Mouse (Mus musculus) neural tube, embryonic 13.5 days (tissue): Measurements from ENCODE around the gene Ptgfr. TPM values are rescaled to one million over a fixed set of nuclear protein-coding genes. Genes with fewer than 3 reads are reported as not detected.

Experiments used
- ATAC-seq: fragments of 200-750 bp; cut with Nextera tagmentation; 2 replicates; pipeline ENCODE4 v1.8.0; 2017; ENCODE audit warnings: low read depth, mild to moderate bottlenecking, moderate TSS enrichment, moderate library complexity
- H3K27ac ChIP-seq: fragments of 300-500 bp; sonication (generic); replicated peaks from 2 replicates; pipeline ENCODE4 v1.5.1; 2015; ENCODE audit warnings: moderate library complexity, mild to moderate bottlenecking, inconsistent platforms
- H3K27me3 ChIP-seq: fragments of 300-500 bp; sonication (generic); 2 replicates; pipeline ENCODE4 v1.6.1; 2015; ENCODE audit warnings: mild to moderate bottlenecking, inconsistent platforms
- H3K36me3 ChIP-seq: fragments of 300-500 bp; sonication (generic); 2 replicates; pipeline ENCODE4 v1.6.1; 2015; ENCODE audit warnings: mild to moderate bottlenecking, inconsistent platforms
- H3K4me1 ChIP-seq: fragments of 300-500 bp; sonication (generic); replicated peaks from 2 replicates; pipeline ENCODE4 v1.6.1; 2015; ENCODE audit warnings: inconsistent platforms
- H3K4me2 ChIP-seq: fragments of 300-500 bp; sonication (generic); 2 replicates; pipeline ENCODE4 v1.6.1; 2015; ENCODE audit warnings: inconsistent platforms, mild to moderate bottlenecking, moderate library complexity
- H3K4me3 ChIP-seq: fragments of 300-500 bp; sonication (generic); 2 replicates; pipeline ENCODE4 v1.5.1; 2015; ENCODE audit warnings: mild to moderate bottlenecking, inconsistent platforms
- H3K9ac ChIP-seq: fragments of 300-500 bp; sonication (generic); 2 replicates; pipeline ENCODE4 v1.6.1; 2015; ENCODE audit warnings: moderate library complexity, mild to moderate bottlenecking, inconsistent platforms
- H3K9me3 ChIP-seq: fragments of 300-500 bp; sonication (generic); 2 replicates; pipeline ENCODE4 v1.6.1; 2016; ENCODE audit warnings: inconsistent platforms
- WGBS: fragments of 180-500 bp; shearing (Covaris S2); methylation state at CpG from one replicate; pipeline ENCODE4 v1.1.7; 2015; 5-methylcytosine and 5-hydroxymethylcytosine counted together
- polyA plus RNA-seq: library from polyadenylated mRNA; unstranded; fragments of >200 nt; fragmentation: Nextera tagmentation; extraction: Ambion mirVana; gene quantifications from 2 replicates; pipeline ENCODE4 v1.2.1, GENCODE M21; 2015

Gene Ptgfr
- 2.1 and 3.3 TPM in 2 replicates for polyA plus RNA-seq

- WGBS = 2% methylated on average over 30 of the region's 30 CpGs
- ATAC-seq = peak; percentile 85
- H3K36me3 ChIP-seq = no peaks in the 10 kb centered on the region
- H3K27me3 ChIP-seq = peaks cover 26% of the 10 kb centered on the region
- H3K27ac ChIP-seq = no peak within 1 kb of the TSS
- peaks cover 13% of the 10 kb centered on the region for H3K4me1 ChIP-seq
- no peaks in the 10 kb centered on the region for H3K9me3 ChIP-seq
- H3K4me3 ChIP-seq = peak within 1 kb of the TSS; percentile 43
- peak within 1 kb of the TSS; percentile 74 for H3K4me2 ChIP-seq
- peak within 1 kb of the TSS; percentile 65 for H3K9ac ChIP-seq
These were observed at the start of gene Ptgfr for GRCm38 (mm10) chr3:151836871-151837680. TSS of gene Ptgfr (minus strand) at chr3:151837630.

GRCm38 (mm10) chr3:151883881-151884280, 46.5 kb upstream of the Ptgfr start:
- WGBS = 80% methylated on average over 5 of the region's 5 CpGs
- Histone ChIP-seq H3K4me3 (no peak overlapping the region), H3K9ac (no peak overlapping the region), H3K9me3 (no peaks in the 10 kb centered on the region), H3K4me1 (no peaks in the 10 kb centered on the region), H3K4me2 (no peak overlapping the region), H3K27me3 (no peaks in the 10 kb centered on the region), H3K27ac (no peak overlapping the region), H3K36me3 (no peaks in the 10 kb centered on the region)
- ATAC-seq = no peak

GRCm38 (mm10) chr3:151879981-151880380, 42.6 kb upstream of the Ptgfr start:
- no peak for ATAC-seq
- WGBS = 81% methylated on average over 2 of the region's 2 CpGs
- no peaks in the 10 kb centered on the region for H3K36me3 ChIP-seq

GRCm38 (mm10) chr3:151868970-151869369, 31.5 kb upstream of the Ptgfr start:
- no peak overlapping the region for H3K4me3 ChIP-seq
- no peak overlapping the region for H3K27ac ChIP-seq
- H3K9me3 ChIP-seq = no peaks in the 10 kb centered on the region
- H3K36me3 ChIP-seq = no peaks in the 10 kb centered on the region
- ATAC-seq = no peak
- H3K4me2 ChIP-seq = no peak overlapping the region
- no peak overlapping the region for H3K9ac ChIP-seq
- H3K4me1 ChIP-seq = no peaks in the 10 kb centered on the region
- H3K27me3 ChIP-seq = no peaks in the 10 kb centered on the region

More at GRCm38 (mm10) chr3:151879981-151880380, 42.6 kb upstream of the Ptgfr start:
- no peaks in the 10 kb centered on the region for H3K4me1 ChIP-seq
- H3K27me3 ChIP-seq = no peaks in the 10 kb centered on the region
- no peak overlapping the region for H3K4me3 ChIP-seq
- no peak overlapping the region for H3K4me2 ChIP-seq
- no peaks in the 10 kb centered on the region for H3K9me3 ChIP-seq
- H3K27ac ChIP-seq = no peak overlapping the region
- H3K9ac ChIP-seq = no peak overlapping the region

GRCm38 (mm10) chr3:151851344-151851743, 13.9 kb upstream of the Ptgfr start:
- H3K36me3 ChIP-seq = no peaks in the 10 kb centered on the region
- no peak overlapping the region for H3K4me3 ChIP-seq
- ATAC-seq = no peak
- no peaks in the 10 kb centered on the region for H3K27me3 ChIP-seq
- no peaks in the 10 kb centered on the region for H3K4me1 ChIP-seq
- no peak overlapping the region for H3K9ac ChIP-seq
- H3K9me3 ChIP-seq = no peaks in the 10 kb centered on the region
- H3K27ac ChIP-seq = no peak overlapping the region
- 95% methylated on average over 1 of the region's 1 CpGs for WGBS
- H3K4me2 ChIP-seq = no peak overlapping the region

GRCm38 (mm10) chr3:151850621-151851020, 13.2 kb upstream of the Ptgfr start:
- no peaks in the 10 kb centered on the region for H3K9me3 ChIP-seq
- H3K4me1 ChIP-seq = no peaks in the 10 kb centered on the region
- H3K27me3 ChIP-seq = no peaks in the 10 kb centered on the region
- no peak for ATAC-seq
- H3K9ac ChIP-seq = no peak overlapping the region
- no peak overlapping the region for H3K4me2 ChIP-seq
- H3K36me3 ChIP-seq = no peaks in the 10 kb centered on the region
- 74% methylated on average over 1 of the region's 1 CpGs for WGBS
- no peak overlapping the region for H3K27ac ChIP-seq
- no peak overlapping the region for H3K4me3 ChIP-seq

- no peak overlapping the region for H3K27ac ChIP-seq
- H3K4me1 ChIP-seq = no peaks in the 10 kb centered on the region
- H3K9ac ChIP-seq = no peak overlapping the region
- no peak for ATAC-seq
- WGBS = 92% methylated on average over 7 of the region's 7 CpGs
- no peaks in the 10 kb centered on the region for H3K27me3 ChIP-seq
- H3K4me2 ChIP-seq = no peak overlapping the region
- no peak overlapping the region for H3K4me3 ChIP-seq
- H3K9me3 ChIP-seq = no peaks in the 10 kb centered on the region
- no peaks in the 10 kb centered on the region for H3K36me3 ChIP-seq
These were observed 8.9 kb upstream of the Ptgfr start for GRCm38 (mm10) chr3:151846292-151846691.

- no peaks in the 10 kb centered on the region for H3K4me1 ChIP-seq
- H3K36me3 ChIP-seq = no peaks in the 10 kb centered on the region
- no peaks in the 10 kb centered on the region for H3K27me3 ChIP-seq
- no peak overlapping the region for H3K4me3 ChIP-seq
- no peak overlapping the region for H3K4me2 ChIP-seq
- H3K9ac ChIP-seq = no peak overlapping the region
- no peak for ATAC-seq
- WGBS = 86% methylated on average over 5 of the region's 5 CpGs
- no peak overlapping the region for H3K27ac ChIP-seq
- no peaks in the 10 kb centered on the region for H3K9me3 ChIP-seq
These were observed 7.1 kb upstream of the Ptgfr start for GRCm38 (mm10) chr3:151844361-151845154.

- 73% methylated on average over 3 of the region's 3 CpGs for WGBS
- ATAC-seq = no peak
- no peak overlapping the region for H3K4me3 ChIP-seq
- peaks cover 26% of the 10 kb centered on the region for H3K27me3 ChIP-seq
- H3K4me2 ChIP-seq = no peak overlapping the region
- no peaks in the 10 kb centered on the region for H3K9me3 ChIP-seq
- no peak overlapping the region for H3K9ac ChIP-seq
- no peak overlapping the region for H3K27ac ChIP-seq
- H3K36me3 ChIP-seq = no peaks in the 10 kb centered on the region
- H3K4me1 ChIP-seq = peaks cover 13% of the 10 kb centered on the region
These were observed 3.3 kb upstream of the Ptgfr start for GRCm38 (mm10) chr3:151840688-151841087.

GRCm38 (mm10) chr3:151838372-151838771, 942 bp upstream of the Ptgfr start:
- Histone ChIP-seq H3K27ac (no peak overlapping the region), H3K9me3 (no peaks in the 10 kb centered on the region), H3K4me2 (no peak overlapping the region), H3K36me3 (no peaks in the 10 kb centered on the region), H3K27me3 (peaks cover 26% of the 10 kb centered on the region), H3K4me1 (peaks cover 13% of the 10 kb centered on the region), H3K4me3 (no peak overlapping the region), H3K9ac (no peak overlapping the region)
- 55% methylated on average over 6 of the region's 6 CpGs for WGBS
- ATAC-seq = no peak

- WGBS = 50% methylated on average over 9 of the region's 9 CpGs
- no peak for ATAC-seq
- H3K4me2 ChIP-seq = peak overlapping the region; percentile 74
These were observed 319 bp upstream of the Ptgfr start for GRCm38 (mm10) chr3:151837749-151838148.

GRCm38 (mm10) chr3:151836451-151836850, 979 bp downstream of the Ptgfr start:
- 4% methylated on average over 5 of the region's 5 CpGs for WGBS

More at GRCm38 (mm10) chr3:151837749-151838148, 319 bp upstream of the Ptgfr start:
- Histone ChIP-seq H3K4me1 (peaks cover 13% of the 10 kb centered on the region), H3K4me3 (peak overlapping the region; percentile 43), H3K36me3 (no peaks in the 10 kb centered on the region), H3K9ac (peak overlapping the region; percentile 65), H3K27ac (no peak overlapping the region), H3K9me3 (no peaks in the 10 kb centered on the region), H3K27me3 (peaks cover 26% of the 10 kb centered on the region)

More at GRCm38 (mm10) chr3:151836451-151836850, 979 bp downstream of the Ptgfr start:
- Histone ChIP-seq H3K4me2 (peak overlapping the region; percentile 74), H3K27me3 (peaks cover 26% of the 10 kb centered on the region), H3K9ac (no peak overlapping the region; the same call in 1 of the 2 replicates), H3K4me3 (peak overlapping the region; percentile 43; the same call in 1 of the 2 replicates), H3K9me3 (no peaks in the 10 kb centered on the region), H3K27ac (no peak overlapping the region), H3K4me1 (peaks cover 13% of the 10 kb centered on the region), H3K36me3 (no peaks in the 10 kb centered on the region)
- ATAC-seq = 0 out of 2 replicates have a peak, but pooled peaks have one; percentile 5
